Mouse (Mus musculus) myocyte (in vitro differentiated cells): ENCODE measurements around the gene Dysf. TPM values are rescaled to one million over a fixed set of nuclear protein-coding genes. Genes with fewer than 3 reads are reported as not detected.

Experiments used
- H3K27me3 ChIP-seq: one replicate; pipeline ENCODE4 v1.6.1; 2011; ENCODE audit not compliant: control insufficient read depth, insufficient read depth, insufficient read length
- H3K36me3 ChIP-seq: one replicate; pipeline ENCODE4 v1.6.1; 2011; ENCODE audit not compliant: control insufficient read depth, insufficient read depth
- H3K4me2 ChIP-seq: one replicate; pipeline ENCODE4 v1.6.1; 2011; ENCODE audit warnings: low read depth, control low read depth
- H3K4me3 ChIP-seq: one replicate; pipeline ENCODE4 v1.5.1; 2011; ENCODE audit warnings: mild to moderate bottlenecking, control low read depth, moderate library complexity
- H3K79me2 ChIP-seq: one replicate; pipeline ENCODE4 v1.6.1; 2011; ENCODE audit not compliant: control insufficient read depth, insufficient read depth
- H3ac ChIP-seq: one replicate; pipeline ENCODE4 v1.6.1; 2011; ENCODE audit not compliant: control insufficient read depth, insufficient read length
- CEBPB ChIP-seq: IDR thresholded peaks from 2 replicates; pipeline ENCODE4 v1.6.1; 2011; ENCODE audit warnings: mild to moderate bottlenecking, moderate library complexity; ENCODE audit not compliant: poor library complexity, insufficient read depth, severe bottlenecking
- E2F4 ChIP-seq: IDR thresholded peaks from one replicate; pipeline ENCODE4 v1.6.1; 2011; ENCODE audit warnings: mild to moderate bottlenecking, control low read depth, moderate library complexity; ENCODE audit not compliant: insufficient read depth
- MAX ChIP-seq: IDR thresholded peaks from one replicate; pipeline ENCODE4 v1.6.1; 2011; ENCODE audit warnings: low read depth, mild to moderate bottlenecking, control low read depth
- MYOD1 ChIP-seq, 3 experiments: IDR thresholded peaks; one replicate each; pipeline ENCODE4 v1.6.1; 2011; ENCODE audit warnings: control low read depth in 2 of 3, low read depth in 2 of 3, mild to moderate bottlenecking in 2 of 3, moderate library complexity in 1 of 3; ENCODE audit not compliant: insufficient read length in 2 of 3, control insufficient read depth in 1 of 3
- MYOG ChIP-seq, 3 experiments: IDR thresholded peaks; one replicate each; pipeline ENCODE4 v1.6.1; 2011; ENCODE audit warnings: control low read depth in 2 of 3, low read depth in 2 of 3, mild to moderate bottlenecking in 2 of 3; ENCODE audit not compliant: insufficient read length in 2 of 3, control insufficient read depth in 1 of 3, insufficient read depth in 1 of 3
- POLR2A ChIP-seq: IDR thresholded peaks from one replicate; pipeline ENCODE4 v1.6.1; 2011; ENCODE audit warnings: low read depth, mild to moderate bottlenecking, control low read depth, moderate library complexity; ENCODE audit not compliant: insufficient read length
- POLR2AphosphoS2 ChIP-seq: IDR thresholded peaks from one replicate; pipeline ENCODE4 v1.6.1; 2011; ENCODE audit warnings: low read depth, control low read depth; ENCODE audit not compliant: insufficient read length
- REST ChIP-seq: IDR thresholded peaks from one replicate; pipeline ENCODE4 v1.6.1; 2011; ENCODE audit warnings: mild to moderate bottlenecking, control low read depth, moderate library complexity; ENCODE audit not compliant: insufficient read depth, insufficient read length
- SRF ChIP-seq: IDR thresholded peaks from one replicate; pipeline ENCODE4 v1.6.1; 2011; ENCODE audit warnings: low read depth; ENCODE audit not compliant: control insufficient read depth, insufficient read length
- TCF12 ChIP-seq: IDR thresholded peaks from one replicate; pipeline ENCODE4 v1.6.1; 2011; ENCODE audit warnings: mild to moderate bottlenecking, control low read depth; ENCODE audit not compliant: poor library complexity, insufficient read depth, severe bottlenecking
- TCF3 ChIP-seq: IDR thresholded peaks from one replicate; pipeline ENCODE4 v1.6.1; 2011; ENCODE audit warnings: low read depth, control low read depth; ENCODE audit not compliant: insufficient read length
- USF1 ChIP-seq: IDR thresholded peaks from one replicate; pipeline ENCODE4 v1.6.1; 2011; ENCODE audit warnings: low read depth, mild to moderate bottlenecking, control low read depth, moderate library complexity
- polyA plus RNA-seq: library from polyadenylated mRNA; unstranded; fragments of >200 nt; fragmentation: generic; extraction: Trizol; gene quantifications from one replicate; pipeline ENCODE4 v1.2.1, GENCODE M21; 2012; ENCODE audit warnings: missing spikeins

Dysf gene
- polyA plus RNA-seq, 1 experiment, result 35.5 TPM

DNA sequence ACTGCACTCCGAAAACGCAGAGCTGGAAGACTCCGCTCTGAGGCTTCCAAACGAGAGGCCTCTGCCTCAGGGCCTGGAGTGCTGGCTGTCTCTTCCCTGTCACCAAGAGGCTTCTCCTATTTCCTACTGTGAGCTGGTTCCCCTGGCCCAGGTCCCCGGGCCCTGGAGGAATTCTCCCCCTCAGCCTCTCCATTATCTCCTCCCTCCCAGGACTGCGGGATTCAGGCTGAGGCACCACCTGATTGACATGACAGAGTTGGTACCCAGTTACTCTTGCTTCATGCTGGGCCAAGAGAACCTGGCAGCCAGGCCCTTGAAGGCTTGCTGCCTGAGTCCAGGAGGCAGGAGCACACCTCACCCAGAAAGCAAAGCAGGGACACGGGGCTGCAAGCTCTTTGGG lies 203.1 kb downstream of the Dysf start:
- no peak for TF ChIP-seq MYOD1 (IDR thresholded peaks at IDR 0.05; ENCODE audit: control insufficient read depth in 1 of 3, insufficient read length in 2 of 3, low read depth in 2 of 3)
- TF ChIP-seq USF1, result no peak
- no peak for TF ChIP-seq MAX
- no peak for TF ChIP-seq POLR2AphosphoS2
- TF ChIP-seq SRF, result no peak
- no peak for TF ChIP-seq MYOG (IDR thresholded peaks at IDR 0.05; ENCODE audit: control insufficient read depth in 1 of 3, insufficient read depth in 1 of 3, insufficient read length in 2 of 3, low read depth in 2 of 3)
- TF ChIP-seq CEBPB, result no peak
- no peak for TF ChIP-seq E2F4
- TF ChIP-seq TCF3, result no peak
- TF ChIP-seq POLR2A, result no peak
- TF ChIP-seq REST, result no peak
- no peak for TF ChIP-seq TCF12
- Histone ChIP-seq H3K36me3 (no peaks in the 10 kb centered on the region), H3K4me2 (no peak overlapping the region), H3K4me3 (no peak overlapping the region), H3K79me2 (no peaks in the 10 kb centered on the region), H3K27me3 (no peaks in the 10 kb centered on the region), H3ac (no peak overlapping the region)

GRCm38 (mm10) chr6:84213101-84213500 lies 204.7 kb downstream of the Dysf start:
- no peak for TF ChIP-seq REST
- TF ChIP-seq MYOD1 (IDR thresholded peaks at IDR 0.05; ENCODE audit: control insufficient read depth in 1 of 3, insufficient read length in 2 of 3, low read depth in 2 of 3), result peak in 1 of 3 experiments; percentile 25
- Histone ChIP-seq H3K36me3 (no peaks in the 10 kb centered on the region), H3K79me2 (no peaks in the 10 kb centered on the region), H3K4me3 (no peak overlapping the region), H3K27me3 (no peaks in the 10 kb centered on the region), H3K4me2 (no peak overlapping the region), H3ac (no peak overlapping the region)

DNA sequence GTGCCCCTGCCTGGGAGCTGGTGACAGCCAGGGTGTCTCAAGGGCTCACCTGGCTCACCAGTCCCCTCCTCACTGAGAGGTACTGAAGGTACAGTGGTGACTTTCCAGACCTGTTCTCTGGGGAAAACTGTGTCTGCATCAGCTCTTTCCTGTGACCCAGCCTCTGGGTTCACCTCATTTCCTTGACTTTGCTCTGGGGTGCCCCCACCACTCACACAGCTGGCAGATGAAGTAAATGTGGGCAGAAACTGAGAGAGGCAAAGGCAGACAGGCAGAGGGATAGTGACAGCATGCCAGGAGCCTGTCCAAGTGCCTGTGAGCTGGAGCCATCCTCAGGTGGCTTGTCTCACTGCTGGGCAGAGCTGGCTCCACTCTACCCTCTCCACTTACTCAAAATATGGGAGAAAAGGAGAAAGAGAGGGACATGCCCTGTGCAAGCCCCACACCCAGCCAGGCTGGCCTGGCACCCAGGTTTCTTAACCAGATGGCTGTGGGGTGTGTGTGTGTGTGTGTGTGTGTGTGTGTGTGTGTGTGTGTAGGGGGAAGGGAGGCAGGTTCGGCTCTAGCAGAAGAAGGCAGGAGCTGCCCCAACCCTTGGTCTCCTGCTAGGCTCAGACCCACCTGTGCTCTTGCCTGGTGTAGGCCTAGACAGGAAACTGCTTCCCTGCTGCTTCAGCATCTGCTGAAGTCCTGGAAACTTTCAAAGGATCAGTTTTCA lies 209.0 kb downstream of the Dysf start:
- Histone ChIP-seq H3K36me3 (no peaks in the 10 kb centered on the region), H3K79me2 (no peaks in the 10 kb centered on the region), H3K27me3 (no peaks in the 10 kb centered on the region), H3K4me2 (no peak overlapping the region), H3ac (no peak overlapping the region), H3K4me3 (no peak overlapping the region)
- TF ChIP-seq CEBPB, result no peak
- TF ChIP-seq MAX, result no peak
- TF ChIP-seq USF1, result no peak
- no peak for TF ChIP-seq TCF12
- TF ChIP-seq MYOD1 (IDR thresholded peaks at IDR 0.05; ENCODE audit: control insufficient read depth in 1 of 3, insufficient read length in 2 of 3, low read depth in 2 of 3), result no peak
- TF ChIP-seq E2F4, result no peak
- TF ChIP-seq MYOG (IDR thresholded peaks at IDR 0.05; ENCODE audit: control insufficient read depth in 1 of 3, insufficient read depth in 1 of 3, insufficient read length in 2 of 3, low read depth in 2 of 3), result no peak
- TF ChIP-seq SRF, result no peak
- no peak for TF ChIP-seq REST
- TF ChIP-seq POLR2A, result no peak
- TF ChIP-seq TCF3, result no peak
- TF ChIP-seq POLR2AphosphoS2, result no peak

- H3K36me3 ChIP-seq, result no peaks in the 10 kb centered on the region
- H3ac ChIP-seq, result no peak overlapping the region
- no peak overlapping the region for H3K4me2 ChIP-seq
- no peaks in the 10 kb centered on the region for H3K27me3 ChIP-seq
- no peak overlapping the region for H3K4me3 ChIP-seq
- no peaks in the 10 kb centered on the region for H3K79me2 ChIP-seq
- TF ChIP-seq TCF3 (no peak), MAX (no peak), USF1 (no peak), REST (no peak), CEBPB (no peak), E2F4 (no peak), POLR2A (no peak), MYOG (IDR thresholded peaks at IDR 0.05; ENCODE audit: control insufficient read depth in 1 of 3, insufficient read depth in 1 of 3, insufficient read length in 2 of 3, low read depth in 2 of 3) (no peak), SRF (no peak), MYOD1 (IDR thresholded peaks at IDR 0.05; ENCODE audit: control insufficient read depth in 1 of 3, insufficient read length in 2 of 3, low read depth in 2 of 3) (no peak), POLR2AphosphoS2 (no peak), TCF12 (no peak)
Observed at GRCm38 (mm10) chr6:84219119-84219518, 210.7 kb downstream of the Dysf start.

GRCm38 (mm10) chr6:84224861-84225260 lies 216.5 kb downstream of the Dysf start:
- Histone ChIP-seq H3K4me2 (no peak overlapping the region), H3K4me3 (no peak overlapping the region), H3K79me2 (no peaks in the 10 kb centered on the region), H3ac (no peak overlapping the region), H3K27me3 (no peaks in the 10 kb centered on the region), H3K36me3 (no peaks in the 10 kb centered on the region)
- TF ChIP-seq USF1, result no peak
- TF ChIP-seq MYOD1 (IDR thresholded peaks at IDR 0.05; ENCODE audit: control insufficient read depth in 1 of 3, insufficient read length in 2 of 3, low read depth in 2 of 3), result no peak
- no peak for TF ChIP-seq CEBPB
- TF ChIP-seq MAX, result no peak
- no peak for TF ChIP-seq SRF
- TF ChIP-seq MYOG (IDR thresholded peaks at IDR 0.05; ENCODE audit: control insufficient read depth in 1 of 3, insufficient read depth in 1 of 3, insufficient read length in 2 of 3, low read depth in 2 of 3), result no peak
- TF ChIP-seq POLR2A, result no peak
- TF ChIP-seq E2F4, result no peak
- TF ChIP-seq POLR2AphosphoS2, result no peak
- no peak for TF ChIP-seq TCF3
- no peak for TF ChIP-seq TCF12
- TF ChIP-seq REST, result no peak
